Mouse (Mus musculus) small intestine, adult 10 weeks (tissue): ENCODE data around the gene Pds5a. TPM values are rescaled to one million over a fixed set of nuclear protein-coding genes. Genes with fewer than 3 reads are reported as not detected.

Experiments used
- polyA plus RNA-seq: library from polyadenylated mRNA; stranded (reverse); fragments of 350-450 nt; fragmentation: Illumina TruSeq; extraction: RNeasy Lipid Tissue Mini Kit (QIAGEN cat#74804); gene quantifications from one replicate; pipeline ENCODE4 v1.2.3, GENCODE M21; 2014; ENCODE audit warnings: low replicate concordance

The Pds5a gene
- polyA plus RNA-seq, result 205 TPM

GRCm38 (mm10) chr5:65697836-65698758 lies at the start of gene Pds5a:
Gene Pds5a, minus strand, starts transcription at chr5:65698273.

Other genes starting within 250 kb of the Pds5a start
- not detected for gene Gm43552, start 205.4 kb downstream of the Pds5a start, polyA plus RNA-seq
- gene Smim14, start 161.1 kb downstream of the Pds5a start, polyA plus RNA-seq, result 126 TPM
- 98.2 TPM for gene Ube2k, start 161.0 kb downstream of the Pds5a start, polyA plus RNA-seq
- 17.3 TPM for gene N4bp2, start 65.2 kb upstream of the Pds5a start, polyA plus RNA-seq
- 1.5 TPM for gene Rhoh, start 162.9 kb upstream of the Pds5a start, polyA plus RNA-seq
- gene Chrna9, start 236.6 kb upstream of the Pds5a start, polyA plus RNA-seq, result not detected